Mouse (Mus musculus) embryonic facial prominence, embryonic 10.5 days (tissue): ENCODE results near the gene Adamts4. TPM values are rescaled to one million over a fixed set of nuclear protein-coding genes. Genes with fewer than 3 reads are reported as not detected.

Source experiments
- DNase-seq: peaks from one replicate; pipeline ENCODE4 v3.0.0-alpha.2; 2017; ENCODE audit warnings: low spot score
- H3K27ac ChIP-seq: fragments of 300-500 bp; sonication (generic); replicated peaks from 2 replicates; pipeline ENCODE4 v1.5.1; 2016; ENCODE audit warnings: mild to moderate bottlenecking
- H3K27me3 ChIP-seq: fragments of 300-500 bp; sonication (generic); replicated peaks from 2 replicates; pipeline ENCODE4 v1.6.1; 2016; ENCODE audit warnings: low read depth, mild to moderate bottlenecking; ENCODE audit not compliant: poor library complexity, severe bottlenecking
- H3K36me3 ChIP-seq: fragments of 300-500 bp; sonication (generic); replicated peaks from 2 replicates; pipeline ENCODE4 v1.6.1; 2016; ENCODE audit warnings: mild to moderate bottlenecking, moderate library complexity
- H3K4me1 ChIP-seq: fragments of 300-500 bp; sonication (generic); 2 replicates; pipeline ENCODE4 v1.6.1; 2016
- H3K4me3 ChIP-seq: fragments of 300-500 bp; sonication (generic); 2 replicates; pipeline ENCODE4 v1.5.1; 2016; ENCODE audit warnings: mild to moderate bottlenecking, moderate library complexity
- H3K9me3 ChIP-seq: fragments of 300-500 bp; sonication (generic); 2 replicates; pipeline ENCODE4 v1.6.1; 2016; ENCODE audit warnings: mild to moderate bottlenecking
- WGBS: fragments of 180-500 bp; shearing (Covaris S2); methylation state at CpG from one replicate; pipeline ENCODE4 v1.1.7; 2016; 5-methylcytosine and 5-hydroxymethylcytosine counted together
- polyA plus RNA-seq: library from polyadenylated mRNA; unstranded; fragments of >200 nt; fragmentation: Nextera tagmentation; extraction: Ambion mirVana; gene quantifications from 2 replicates; pipeline ENCODE4 v1.2.1, GENCODE M21; 2016

The Adamts4 gene
- polyA plus RNA-seq, 1 experiment from 2014 or later = 12.7 TPM

- H3K9me3 ChIP-seq = no peaks in the 10 kb centered on the region
- WGBS = 2% methylated on average over 28 of the region's 28 CpGs
- H3K36me3 ChIP-seq = peaks cover 23% of the 10 kb centered on the region
- H3K4me3 ChIP-seq = peak within 1 kb of the TSS; percentile 76
- H3K27ac ChIP-seq = peak within 1 kb of the TSS; percentile 85
- peak; percentile 95 for DNase-seq
- no peaks in the 10 kb centered on the region for H3K27me3 ChIP-seq
- peaks cover 25% of the 10 kb centered on the region for H3K4me1 ChIP-seq
Observed at GRCm38 (mm10) chr1:171222238-171223155, 27.7 kb upstream of the Adamts4 start, which contains the start of gene Tomm40l. Gene Tomm40l (minus strand): TSS chr1:171222514.

- WGBS = 83% methylated on average over 6 of the region's 6 CpGs
- peak overlapping the region; percentile 76 for H3K4me3 ChIP-seq
Observed at GRCm38 (mm10) chr1:171223168-171223567, 27.1 kb upstream of the Adamts4 start.

GRCm38 (mm10) chr1:171223796-171224195, 26.4 kb upstream of the Adamts4 start:
- no peak overlapping the region for H3K27ac ChIP-seq
- H3K36me3 ChIP-seq = peaks cover 17% of the 10 kb centered on the region
- no peaks in the 10 kb centered on the region for H3K9me3 ChIP-seq
- no peak overlapping the region for H3K4me3 ChIP-seq
- 78% methylated on average over 2 of the region's 2 CpGs for WGBS
- H3K4me1 ChIP-seq = peaks cover 29% of the 10 kb centered on the region
- H3K27me3 ChIP-seq = no peaks in the 10 kb centered on the region
- DNase-seq = no peak

More at GRCm38 (mm10) chr1:171223168-171223567, 27.1 kb upstream of the Adamts4 start:
- Histone ChIP-seq H3K27ac (peak overlapping the region; percentile 85), H3K4me1 (peaks cover 25% of the 10 kb centered on the region), H3K9me3 (no peaks in the 10 kb centered on the region), H3K36me3 (peaks cover 23% of the 10 kb centered on the region), H3K27me3 (no peaks in the 10 kb centered on the region)
- DNase-seq = no peak

- peaks cover 37% of the 10 kb centered on the region for H3K4me1 ChIP-seq
- no peak within 1 kb of the TSS for H3K4me3 ChIP-seq
- no peaks in the 10 kb centered on the region for H3K27me3 ChIP-seq
- no peak within 1 kb of the TSS for H3K27ac ChIP-seq
- no peak for DNase-seq
- H3K36me3 ChIP-seq = peaks cover 7% of the 10 kb centered on the region
- H3K9me3 ChIP-seq = no peaks in the 10 kb centered on the region
- 80% methylated on average over 5 of the region's 5 CpGs for WGBS
Observed at GRCm38 (mm10) chr1:171224857-171225256, 25.4 kb upstream of the Adamts4 start, which contains the start of gene Apoa2. Gene Apoa2 (plus strand): TSS chr1:171225054.

GRCm38 (mm10) chr1:171226780-171227179, 23.4 kb upstream of the Adamts4 start:
- H3K4me3 ChIP-seq = no peak overlapping the region
- no peaks in the 10 kb centered on the region for H3K9me3 ChIP-seq
- no peaks in the 10 kb centered on the region for H3K27me3 ChIP-seq
- DNase-seq = no peak
- no peaks in the 10 kb centered on the region for H3K36me3 ChIP-seq
- H3K27ac ChIP-seq = no peak overlapping the region
- 48% methylated on average over 4 of the region's 4 CpGs for WGBS
- peaks cover 41% of the 10 kb centered on the region for H3K4me1 ChIP-seq

- Histone ChIP-seq H3K27ac (no peak overlapping the region), H3K4me3 (no peak overlapping the region), H3K27me3 (no peaks in the 10 kb centered on the region), H3K36me3 (no peaks in the 10 kb centered on the region), H3K4me1 (peaks cover 39% of the 10 kb centered on the region), H3K9me3 (no peaks in the 10 kb centered on the region)
- 88% methylated on average over 1 of the region's 1 CpGs for WGBS
- no peak for DNase-seq
Observed at GRCm38 (mm10) chr1:171227879-171228278, 22.3 kb upstream of the Adamts4 start.

- peak overlapping the region; percentile 75 for H3K27ac ChIP-seq
- H3K4me3 ChIP-seq = 0 out of 2 replicates have a peak overlapping the region, but pooled peaks have one; percentile 8
- peak; percentile 25 for DNase-seq
- H3K27me3 ChIP-seq = no peaks in the 10 kb centered on the region
- H3K4me1 ChIP-seq = peaks cover 40% of the 10 kb centered on the region
- no peaks in the 10 kb centered on the region for H3K9me3 ChIP-seq
- H3K36me3 ChIP-seq = peaks cover 17% of the 10 kb centered on the region
- 34% methylated on average over 6 of the region's 6 CpGs for WGBS
Observed at GRCm38 (mm10) chr1:171229750-171230149, 20.5 kb upstream of the Adamts4 start.

GRCm38 (mm10) chr1:171230215-171230614, 20.0 kb upstream of the Adamts4 start:
- DNase-seq = peak; percentile 27
- H3K4me3 ChIP-seq = 0 out of 2 replicates have a peak overlapping the region, but pooled peaks have one; percentile 8
- H3K9me3 ChIP-seq = no peaks in the 10 kb centered on the region
- peak overlapping the region; percentile 75 for H3K27ac ChIP-seq
- H3K36me3 ChIP-seq = peaks cover 21% of the 10 kb centered on the region
- H3K27me3 ChIP-seq = no peaks in the 10 kb centered on the region
- H3K4me1 ChIP-seq = peaks cover 36% of the 10 kb centered on the region
- WGBS = 24% methylated on average over 3 of the region's 3 CpGs

GRCm38 (mm10) chr1:171231844-171232243, 18.4 kb upstream of the Adamts4 start:
- no peak overlapping the region for H3K4me3 ChIP-seq
- no peaks in the 10 kb centered on the region for H3K27me3 ChIP-seq
- peaks cover 36% of the 10 kb centered on the region for H3K4me1 ChIP-seq
- H3K36me3 ChIP-seq = peaks cover 38% of the 10 kb centered on the region
- DNase-seq = no peak
- H3K27ac ChIP-seq = no peak overlapping the region
- 54% methylated on average over 4 of the region's 4 CpGs for WGBS
- no peaks in the 10 kb centered on the region for H3K9me3 ChIP-seq

GRCm38 (mm10) chr1:171232348-171232747, 17.9 kb upstream of the Adamts4 start:
- H3K27me3 ChIP-seq = no peaks in the 10 kb centered on the region
- peaks cover 36% of the 10 kb centered on the region for H3K4me1 ChIP-seq
- H3K9me3 ChIP-seq = no peaks in the 10 kb centered on the region
- H3K27ac ChIP-seq = no peak overlapping the region
- H3K36me3 ChIP-seq = peaks cover 43% of the 10 kb centered on the region
- no peak overlapping the region for H3K4me3 ChIP-seq
- 87% methylated on average over 5 of the region's 5 CpGs for WGBS
- no peak for DNase-seq

- Histone ChIP-seq H3K4me3 (no peak overlapping the region), H3K36me3 (peaks cover 50% of the 10 kb centered on the region), H3K27me3 (no peaks in the 10 kb centered on the region), H3K9me3 (no peaks in the 10 kb centered on the region), H3K27ac (no peak overlapping the region), H3K4me1 (peaks cover 36% of the 10 kb centered on the region)
- no peak for DNase-seq
- 86% methylated on average over 12 of the region's 12 CpGs for WGBS
Observed at GRCm38 (mm10) chr1:171232800-171233730, 17.2 kb upstream of the Adamts4 start.

GRCm38 (mm10) chr1:171234126-171234525, 16.1 kb upstream of the Adamts4 start, which contains the start of gene Fcer1g:
Gene Fcer1g (minus strand): TSS chr1:171234365.
- H3K36me3 ChIP-seq = peaks cover 60% of the 10 kb centered on the region
- no peak within 1 kb of the TSS for H3K4me3 ChIP-seq
- 91% methylated on average over 14 of the region's 14 CpGs for WGBS
- H3K27ac ChIP-seq = no peak within 1 kb of the TSS
- DNase-seq = no peak
- H3K9me3 ChIP-seq = no peaks in the 10 kb centered on the region
- H3K4me1 ChIP-seq = peaks cover 32% of the 10 kb centered on the region
- H3K27me3 ChIP-seq = no peaks in the 10 kb centered on the region
